Mouse (Mus musculus) layer of hippocampus, adult 18-20 months (tissue): ENCODE measurements around the gene Qrfpr. TPM values are rescaled to one million over a fixed set of nuclear protein-coding genes. Genes with fewer than 3 reads are reported as not detected.
A peak's percentile ranks its signal among the peaks of the same experiment; 100 is the strongest.

Experiments
- DNase-seq, 2 experiments: peaks; one replicate each; pipeline ENCODE4 v3.0.0; 2022; ENCODE audit warnings: low spot score in 2 of 2
- total RNA-seq, 2 experiments: library from RNA; stranded (reverse); gene quantifications; 2 replicates each; pipeline ENCODE4 v1.2.3; 2021

The Qrfpr gene
- total RNA-seq, 2 experiments from 2014 or later, result 0.86 to 1.2 TPM

DNA sequence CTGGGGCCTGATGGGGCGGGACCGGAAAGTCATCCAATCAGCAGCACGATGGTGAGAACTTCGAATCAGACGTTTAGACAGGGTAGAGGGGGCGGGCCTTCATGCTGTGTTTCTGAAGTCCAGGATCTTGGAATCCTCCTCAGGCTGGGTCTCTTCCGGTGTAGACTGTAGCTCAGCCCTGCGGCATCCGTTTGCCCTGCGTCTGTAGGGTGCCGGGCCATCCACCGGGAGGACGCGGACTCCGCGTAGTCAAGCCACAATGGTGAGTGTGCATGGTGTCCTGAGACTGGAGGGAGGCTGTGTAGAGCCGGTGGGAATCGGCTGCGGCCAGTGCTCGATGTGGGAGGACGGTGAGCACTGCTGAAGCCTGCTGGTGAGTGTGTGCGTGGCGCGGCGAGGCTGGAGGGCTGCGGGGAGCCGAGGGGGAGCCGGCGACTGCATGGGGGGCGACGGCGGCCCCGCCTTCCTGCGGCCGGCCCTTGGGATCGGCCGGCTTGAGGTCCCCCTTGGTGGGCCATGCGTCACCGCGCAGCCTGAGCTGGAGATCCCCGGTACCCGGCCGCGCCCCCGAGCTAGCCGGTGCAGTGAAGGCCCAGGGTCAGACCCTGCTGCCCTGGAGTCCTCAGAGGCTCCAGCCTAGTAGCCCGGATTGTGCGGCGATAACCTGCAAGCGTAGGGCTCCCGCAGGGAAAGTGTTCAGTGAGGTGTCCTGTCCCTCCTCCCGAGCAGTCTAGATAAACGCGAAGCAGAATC, 71.0 kb downstream of the Qrfpr start, which contains the start of gene D3Ertd254e:
Gene D3Ertd254e (plus strand): TSS at position 84 of the 753 bp plus-strand sequence.
- DNase-seq, result peak; percentile 90 to 95

GRCm38 (mm10) chr3:36150537-36150933, 71.6 kb downstream of the Qrfpr start:
- no peak for DNase-seq

- no peak for DNase-seq
These were observed 83.1 kb downstream of the Qrfpr start for GRCm38 (mm10) chr3:36138996-36139395.

DNA sequence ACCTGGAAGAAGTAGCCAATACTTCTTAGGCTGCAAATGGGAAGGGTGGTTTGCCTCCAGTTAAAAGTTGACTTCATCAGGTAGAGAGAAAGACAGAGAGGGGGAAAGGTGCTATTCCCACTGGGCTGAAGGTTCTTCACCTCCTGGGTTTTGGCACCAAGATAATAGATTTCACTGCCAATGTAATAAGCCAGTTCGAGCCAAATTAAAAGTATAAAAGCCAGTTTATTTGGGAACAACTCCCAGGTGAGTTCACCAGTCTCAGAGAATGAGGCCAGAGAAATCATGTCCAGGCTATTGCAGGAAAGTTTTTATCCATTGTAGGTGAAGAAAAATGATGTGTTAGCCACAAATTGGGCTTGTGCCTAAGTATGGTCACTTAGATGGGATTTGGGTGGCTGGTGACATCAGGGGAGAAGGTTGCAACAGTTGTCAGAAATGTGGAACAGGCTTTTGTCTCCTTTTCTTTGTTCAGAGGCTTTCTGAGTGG, 83.9 kb downstream of the Qrfpr start:
- DNase-seq, result no peak

DNA sequence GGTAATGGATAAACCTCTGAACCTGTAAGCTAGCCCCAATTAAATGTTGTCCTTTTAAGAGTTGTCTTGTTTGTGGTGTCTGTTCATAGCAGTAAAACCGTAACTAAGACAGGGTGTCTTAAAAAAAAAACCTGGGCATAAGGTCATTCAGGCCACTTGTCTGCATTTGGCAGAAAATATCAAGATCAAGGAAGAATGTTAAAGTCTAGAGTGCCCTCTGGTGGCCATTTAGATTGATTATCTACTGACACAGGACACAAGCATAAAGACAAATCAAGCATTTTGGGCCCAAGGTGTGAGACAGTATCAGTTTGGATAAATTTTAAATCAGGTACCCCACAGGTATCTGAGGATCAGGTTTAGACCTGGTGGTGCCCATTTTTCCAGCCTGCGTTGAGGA, 84.6 kb downstream of the Qrfpr start:
- peak in 1 of 2 experiments; percentile 39 for DNase-seq

DNA sequence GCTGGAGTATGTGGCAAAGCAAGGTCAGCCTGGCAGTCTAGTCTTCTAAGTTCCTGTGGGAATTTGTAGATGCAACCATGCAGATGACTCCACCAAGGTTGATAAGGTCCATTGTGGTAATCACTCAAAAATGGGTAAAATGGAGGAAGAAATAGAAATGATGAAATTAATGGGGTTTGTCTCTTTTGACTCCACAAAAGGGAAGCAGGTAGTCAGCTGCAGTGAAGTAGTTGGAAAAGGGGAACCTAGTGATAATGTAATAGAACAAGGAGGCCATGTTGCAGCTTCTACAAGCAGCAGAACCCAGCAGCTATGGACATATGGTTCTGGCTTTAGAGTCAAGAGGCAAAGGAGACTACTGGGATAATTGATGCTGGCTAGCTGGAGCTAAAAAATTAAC, 86.0 kb downstream of the Qrfpr start:
- no peak for DNase-seq

Other genes starting within 250 kb of the Qrfpr start
- gene Mccc1, start 221.6 kb downstream of the Qrfpr start, total RNA-seq, result 10 to 100 TPM; 32.0 to 32.4 TPM
- not detected for gene Ccdc144b, start 168.8 kb downstream of the Qrfpr start, total RNA-seq
- gene Acad9, start 156.3 kb downstream of the Qrfpr start, total RNA-seq, result 10 to 100 TPM; 34.2 to 46.3 TPM
- gene D3Ertd254e, start 71.3 kb downstream of the Qrfpr start, total RNA-seq, result 10 to 100 TPM; 15.9 to 17.6 TPM